Mouse (Mus musculus): ENCODE data around the gene Sel1l2.
"Not testable (repeated sequence)": the region's sequence is repeated elsewhere in the genome, so short reads cannot be mapped to it uniquely, and the experiment has no call there.

Sel1l2 gene

DNA sequence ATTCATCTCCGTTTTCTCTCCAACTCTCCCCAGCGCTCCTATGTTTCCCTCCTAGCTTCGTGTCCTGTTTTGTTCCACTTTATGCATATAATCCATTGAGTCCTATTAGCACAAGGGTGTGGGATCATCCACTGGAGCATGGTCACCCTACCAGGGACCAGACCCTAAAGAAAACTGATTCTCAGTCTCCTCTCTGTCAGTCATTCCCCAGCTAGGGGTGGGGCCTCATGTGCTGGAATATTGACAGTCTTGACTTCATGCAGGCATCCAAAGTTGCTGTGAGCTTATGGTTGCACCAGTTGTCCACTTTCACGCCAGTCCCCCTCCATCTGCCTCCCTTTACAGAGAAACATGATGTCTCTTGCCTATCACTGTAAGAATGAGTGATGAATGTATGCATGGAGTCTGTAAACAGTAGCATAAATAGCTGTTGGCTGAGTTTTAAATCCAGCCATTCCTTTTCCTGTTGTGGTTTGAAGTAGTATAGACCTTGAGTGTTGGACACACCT is 174.9 kb downstream of the Sel1l2 start:
- no peak for DNase-seq

DNA sequence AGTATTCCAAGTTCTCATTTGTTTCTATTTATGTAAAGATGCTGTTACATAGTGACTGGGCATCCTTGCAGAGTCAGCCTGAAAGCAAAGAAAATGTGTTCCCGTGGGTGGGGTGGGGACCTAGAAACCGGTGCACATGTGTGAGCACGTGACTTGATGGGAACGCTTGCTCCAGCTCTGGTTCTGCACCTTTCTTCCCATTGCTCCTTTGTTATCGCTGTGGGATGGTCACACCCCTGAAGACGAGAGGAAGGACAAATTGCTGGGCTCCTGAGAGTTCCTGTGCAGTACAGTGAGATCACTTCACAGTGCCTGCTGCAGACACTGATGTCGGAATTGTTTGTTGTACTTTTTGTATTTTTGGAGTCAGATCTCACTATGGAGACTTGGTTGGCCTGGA is 185.8 kb downstream of the Sel1l2 start:
- no peak for DNase-seq

DNA sequence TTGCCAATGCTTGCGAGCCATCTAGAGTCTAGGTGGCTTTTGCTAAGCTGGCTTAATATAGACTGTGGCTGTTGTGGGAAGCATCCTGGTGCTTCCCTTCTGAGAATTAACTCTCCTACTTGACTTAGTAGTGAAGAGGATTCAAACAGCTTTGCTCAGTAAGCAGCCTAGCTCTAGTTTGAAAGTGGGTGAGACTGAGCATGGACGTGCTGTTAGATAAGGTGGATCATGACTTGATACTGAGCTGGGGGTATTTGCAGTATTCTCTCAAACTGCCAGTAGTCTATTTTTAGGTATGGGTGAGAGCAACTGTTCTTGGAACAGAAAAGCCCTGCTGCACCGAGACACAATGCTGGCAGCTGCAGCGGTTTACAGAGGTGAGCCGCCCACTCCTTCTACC is 186.9 kb downstream of the Sel1l2 start:
- DNase-seq, result no peak

DNA sequence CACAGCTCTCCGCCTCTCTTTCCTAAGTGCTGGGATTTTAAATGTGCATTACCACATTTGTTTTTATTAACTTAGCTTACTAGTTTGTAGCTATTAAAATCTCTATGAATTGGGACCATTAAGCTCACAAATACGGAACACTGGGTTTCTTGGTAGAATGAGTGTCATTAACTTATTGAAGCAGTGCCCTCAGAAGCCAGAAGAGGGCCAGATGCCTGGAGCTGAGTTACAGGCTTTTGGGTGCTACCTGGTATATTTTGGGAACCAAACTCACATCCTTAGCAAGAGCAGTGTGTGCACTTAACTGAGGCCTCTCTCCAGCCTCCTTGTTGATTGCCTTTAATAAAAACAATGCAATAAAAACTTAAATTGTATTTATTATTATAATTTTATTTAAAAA is 188.8 kb downstream of the Sel1l2 start:
- no peak for DNase-seq

DNA sequence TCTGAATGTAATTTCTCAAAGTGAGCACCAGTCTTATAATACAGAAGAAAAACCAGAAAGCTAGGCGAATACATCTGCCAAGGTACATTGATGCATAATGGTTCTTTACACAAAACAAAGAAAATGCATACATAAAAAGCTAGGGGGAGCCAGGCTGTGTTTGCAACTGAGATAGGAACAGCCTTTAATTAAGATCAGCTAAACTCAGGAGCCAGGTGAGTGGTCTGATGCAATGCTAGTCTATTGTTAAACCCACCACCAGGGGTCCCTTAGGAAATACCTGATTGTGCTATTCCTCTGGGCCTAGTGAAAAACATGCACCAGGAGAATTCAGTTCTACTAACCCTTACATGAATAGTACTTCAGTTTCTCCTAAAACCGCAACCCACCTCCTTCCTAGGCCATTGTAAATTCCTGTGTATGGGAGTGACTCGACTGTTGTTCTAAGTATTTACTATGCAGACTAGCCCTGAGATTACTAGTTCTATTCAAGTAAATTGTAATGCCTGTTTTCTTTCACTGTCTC is 203.8 kb downstream of the Sel1l2 start:
- not testable (repeated sequence) for DNase-seq
